Mouse (Mus musculus) CH12.LX (cell line): ENCODE data around the gene Tasp1. TPM values are rescaled to one million over a fixed set of nuclear protein-coding genes. Genes with fewer than 3 reads are reported as not detected.

ENCODE experiments used
- DNase-seq: peaks from one replicate; pipeline ENCODE4 v3.0.0-alpha.2; 2013; ENCODE audit errors: extremely low read depth
- H3K27ac ChIP-seq: 2 replicates; pipeline ENCODE4 v1.5.1; 2012; ENCODE audit warnings: low read depth, mild to moderate bottlenecking, control low read depth, moderate library complexity; ENCODE audit not compliant: insufficient read depth
- H3K27me3 ChIP-seq: replicated peaks from 2 replicates; pipeline ENCODE3; 2012; ENCODE audit warnings: inconsistent platforms
- H3K36me3 ChIP-seq, 2 experiments: replicated peaks in 1 of 2; 2 replicates each; pipeline versions ENCODE3 to v1.6.1; 2012; ENCODE audit warnings: inconsistent platforms in 1 of 2, low read length in 1 of 2, mild to moderate bottlenecking in 1 of 2, mixed read lengths in 1 of 2, moderate library complexity in 1 of 2; ENCODE audit not compliant: control insufficient read depth in 1 of 2, insufficient read depth in 1 of 2
- H3K4me1 ChIP-seq, 2 experiments: 2 replicates each; pipeline ENCODE4 v1.6.1; 2012; ENCODE audit warnings: inconsistent platforms in 1 of 2, moderate library complexity in 1 of 2; ENCODE audit not compliant: insufficient read depth in 2 of 2, control insufficient read depth in 1 of 2
- H3K4me2 ChIP-seq: 2 replicates; pipeline ENCODE4 v1.6.1; 2012; ENCODE audit warnings: low read depth, mild to moderate bottlenecking, control low read depth; ENCODE audit not compliant: poor library complexity, insufficient read depth, severe bottlenecking
- H3K4me3 ChIP-seq, 3 experiments: fragments of 150-350 bp in 1 of 3; sonication (generic) in 1 of 3; replicated peaks in 1 of 3; 2 replicates each; pipeline versions ENCODE3 to v1.5.1; 2011 to 2012; ENCODE audit warnings: low read depth in 2 of 3, low read length in 2 of 3, mild to moderate bottlenecking in 2 of 3, moderate library complexity in 2 of 3, control low read depth in 1 of 3, improper control_type of control experiment in 1 of 3, inconsistent platforms in 1 of 3, mixed read lengths in 1 of 3; ENCODE audit not compliant: poor library complexity in 1 of 3
- H3K79me2 ChIP-seq: replicated peaks from 2 replicates; pipeline ENCODE4 v1.6.1; 2012; ENCODE audit warnings: mild to moderate bottlenecking, moderate library complexity; ENCODE audit not compliant: control insufficient read depth, poor library complexity, insufficient read depth, severe bottlenecking; ENCODE audit errors: extremely low read depth
- H3K9ac ChIP-seq: 2 replicates; pipeline ENCODE4 v1.6.1; 2012; ENCODE audit warnings: low read depth, mild to moderate bottlenecking, control low read depth, moderate library complexity; ENCODE audit not compliant: insufficient read depth
- H3K9me3 ChIP-seq: replicated peaks from 2 replicates; pipeline ENCODE3; 2012; ENCODE audit warnings: low read length, inconsistent platforms, mixed read lengths
- BHLHE40 ChIP-seq: IDR thresholded peaks from 2 replicates; pipeline ENCODE4 v1.6.1; 2011; ENCODE audit warnings: mild to moderate bottlenecking, low read depth, low read length, improper control_type of control experiment
- CHD1 ChIP-seq: IDR thresholded peaks from 2 replicates; pipeline ENCODE4 v1.6.1; 2012; ENCODE audit warnings: low read depth, low read length, improper control_type of control experiment, inconsistent platforms
- CHD2 ChIP-seq: IDR thresholded peaks from 2 replicates; pipeline ENCODE4 v1.6.1; 2011; ENCODE audit warnings: low read length, improper control_type of control experiment
- E2F4 ChIP-seq: IDR thresholded peaks from 2 replicates; pipeline ENCODE4 v1.6.1; 2011; ENCODE audit warnings: low read depth, low read length, improper control_type of control experiment; ENCODE audit not compliant: insufficient replicate concordance
- ELF1 ChIP-seq: IDR thresholded peaks from 2 replicates; pipeline ENCODE4 v1.6.1; 2014; ENCODE audit warnings: low read depth, mild to moderate bottlenecking, inconsistent platforms, low read length, improper control_type of control experiment
- EP300 ChIP-seq: IDR thresholded peaks from 2 replicates; pipeline ENCODE4 v1.6.1; 2011; ENCODE audit warnings: low read length, improper control_type of control experiment
- HCFC1 ChIP-seq: IDR thresholded peaks from 2 replicates; pipeline ENCODE4 v1.6.1; 2012; ENCODE audit warnings: low read depth, mild to moderate bottlenecking, inconsistent platforms, low read length, improper control_type of control experiment
- IRF4 ChIP-seq: IDR thresholded peaks from 2 replicates; pipeline ENCODE4 v1.6.1; 2014; ENCODE audit warnings: low read depth, mild to moderate bottlenecking, inconsistent platforms, low read length, improper control_type of control experiment
- JUND ChIP-seq: conservative IDR thresholded peaks from 2 replicates; pipeline ENCODE4 v1.6.1; 2011; ENCODE audit warnings: low read depth, low read length, improper control_type of control experiment
- KAT2A ChIP-seq: IDR thresholded peaks from 2 replicates; pipeline ENCODE4 v1.6.1; 2012; ENCODE audit warnings: low read length, improper control_type of control experiment, inconsistent platforms; ENCODE audit not compliant: insufficient replicate concordance
- MAFK ChIP-seq: IDR thresholded peaks from 2 replicates; pipeline ENCODE4 v1.6.1; 2011; ENCODE audit warnings: low read length, improper control_type of control experiment; ENCODE audit not compliant: insufficient replicate concordance
- MXI1 ChIP-seq: IDR thresholded peaks from 2 replicates; pipeline ENCODE4 v1.6.1; 2011; ENCODE audit warnings: mild to moderate bottlenecking, low read depth, low read length, improper control_type of control experiment
- NELFE ChIP-seq: IDR thresholded peaks from 2 replicates; pipeline ENCODE4 v1.6.1; 2011; ENCODE audit warnings: low read depth, low read length, improper control_type of control experiment
- NRF1 ChIP-seq: IDR thresholded peaks from 2 replicates; pipeline ENCODE4 v1.6.1; 2014; ENCODE audit warnings: low read depth, mild to moderate bottlenecking, inconsistent platforms, low read length, improper control_type of control experiment, moderate library complexity
- PAX5 ChIP-seq: IDR thresholded peaks from 2 replicates; pipeline ENCODE4 v1.6.1; 2012; ENCODE audit warnings: low read length, inconsistent platforms, mixed read lengths
- POLR2A ChIP-seq: IDR thresholded peaks from 2 replicates; pipeline ENCODE4 v1.6.1; 2011; ENCODE audit warnings: low read depth, mild to moderate bottlenecking, improper control_type of control experiment, low read length
- POLR2AphosphoS2 ChIP-seq: IDR thresholded peaks from 2 replicates; pipeline ENCODE4 v1.6.1; 2011; ENCODE audit warnings: low read depth, low read length, improper control_type of control experiment
- RCOR1 ChIP-seq: conservative IDR thresholded peaks from 2 replicates; pipeline ENCODE4 v1.6.1; 2012; ENCODE audit warnings: low read depth, mild to moderate bottlenecking, inconsistent platforms, low read length, improper control_type of control experiment
- SMC3 ChIP-seq: IDR thresholded peaks from 2 replicates; pipeline ENCODE4 v1.6.1; 2011; ENCODE audit warnings: low read depth, low read length, improper control_type of control experiment
- TCF12 ChIP-seq: IDR thresholded peaks from 2 replicates; pipeline ENCODE4 v1.6.1; 2014; ENCODE audit warnings: low read depth, mild to moderate bottlenecking, inconsistent platforms, low read length, improper control_type of control experiment
- UBTF ChIP-seq: IDR thresholded peaks from 2 replicates; pipeline ENCODE4 v1.6.1; 2012; ENCODE audit warnings: low read depth, mild to moderate bottlenecking, inconsistent platforms, low read length, improper control_type of control experiment, moderate library complexity
- USF1 ChIP-seq: IDR thresholded peaks from 2 replicates; pipeline ENCODE4 v1.6.1; 2014; ENCODE audit warnings: low read depth, mild to moderate bottlenecking, inconsistent platforms, low read length, improper control_type of control experiment
- USF2 ChIP-seq: conservative IDR thresholded peaks from 2 replicates; pipeline ENCODE4 v1.6.1; 2011; ENCODE audit warnings: low read depth, low read length, improper control_type of control experiment
- ZC3H11A ChIP-seq: IDR thresholded peaks from 2 replicates; pipeline ENCODE4 v1.6.1; 2012; ENCODE audit warnings: low read depth, mild to moderate bottlenecking, inconsistent platforms, low read length, improper control_type of control experiment
- ZMIZ1 ChIP-seq: IDR thresholded peaks from 2 replicates; pipeline ENCODE4 v1.6.1; 2012; ENCODE audit warnings: low read depth, mild to moderate bottlenecking, inconsistent platforms, low read length, improper control_type of control experiment
- ZNF384 ChIP-seq: IDR thresholded peaks from 2 replicates; pipeline ENCODE4 v1.6.1; 2012; ENCODE audit warnings: low read depth, low read length, improper control_type of control experiment, inconsistent platforms
- dilution Hi-C: fragments of 300-500 bp; cut with MboI; formaldehyde crosslinking; loops from 2 replicates; pipeline ENCODE4 v1.14.3; 2020; ENCODE audit warnings: low sequenced_read_pairs; ENCODE audit not compliant: extremely low pct_unique_long_range_greater_than_20kb, extremely low pct_ligation_motif_present
- in situ Hi-C: fragments of 300-500 bp; cut with MboI; formaldehyde crosslinking; loops from 3 replicates; pipeline ENCODE4 v1.14.3; 2019; ENCODE audit warnings: low sequenced_read_pairs, low pct_ligation_motif_present, low pct_unique_long_range_greater_than_20kb, mixed read lengths
- polyA plus RNA-seq: library from polyadenylated mRNA; unstranded; fragments of >175 nt; gene quantifications from 2 replicates; pipeline ENCODE4 v1.2.1, GENCODE M21; 2012; ENCODE audit warnings: low read depth; ENCODE audit not compliant: insufficient read length
- total RNA-seq, 2 experiments: library from RNA; depleted of rRNA; stranded (reverse); fragments of 300-350 nt in 1 of 2; fragments of >200 nt in 1 of 2; gene quantifications; 2 replicates each; pipeline ENCODE4 v1.2.3; 2012 to 2014

Tasp1 gene
- total and polyA plus RNA-seq, 3 experiments: 28.8 to 64.5 (median 28.9) TPM

DNA sequence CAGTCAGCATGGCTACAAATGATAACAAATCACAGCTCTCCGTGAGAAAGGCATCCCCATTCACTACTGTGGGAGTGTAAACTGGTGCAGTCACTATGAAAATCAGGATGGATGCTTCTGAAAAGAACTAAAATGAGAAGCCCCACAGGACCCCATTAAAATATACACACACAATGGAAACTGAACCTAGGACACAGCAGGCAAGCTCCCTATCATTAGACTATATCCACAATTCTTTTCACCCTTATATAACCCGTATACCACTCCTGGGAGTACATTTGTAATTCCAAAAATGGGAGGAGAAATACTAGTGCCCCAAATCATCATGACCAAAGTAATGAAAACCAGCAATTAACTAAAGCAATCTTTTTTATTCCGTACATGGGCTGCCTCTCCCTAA lies 190.7 kb downstream of the Tasp1 start:
- H3K4me3 ChIP-seq: no peak overlapping the region
- TF ChIP-seq ZNF384: no peak
- no peak for TF ChIP-seq HCFC1
- no peak for TF ChIP-seq MXI1
- no peak for TF ChIP-seq RCOR1
- no peak for TF ChIP-seq CHD2
- no peak for TF ChIP-seq PAX5
- TF ChIP-seq POLR2A: no peak
- TF ChIP-seq IRF4: no peak
- TF ChIP-seq POLR2AphosphoS2: no peak
- no peak for TF ChIP-seq UBTF
- TF ChIP-seq NRF1: no peak
- TF ChIP-seq USF2: no peak
- TF ChIP-seq CHD1: no peak
- no peak for TF ChIP-seq KAT2A
- no peak for TF ChIP-seq BHLHE40
- TF ChIP-seq USF1: no peak
- no peak for TF ChIP-seq ZC3H11A
- no peak for TF ChIP-seq TCF12
- TF ChIP-seq NELFE: no peak
- no peak for TF ChIP-seq MAFK
- TF ChIP-seq, all 38 proteins: peak for 0
- peaks cover under 1 to 15% of the 10 kb centered on the region in 2 experiments for H3K36me3 ChIP-seq
- no peaks in the 10 kb centered on the region for H3K27me3 ChIP-seq
- H3K9me3 ChIP-seq: no peaks in the 10 kb centered on the region
- no peak overlapping the region for H3K9ac ChIP-seq
- H3K27ac ChIP-seq: no peak overlapping the region
- no peaks in the 10 kb centered on the region for H3K4me1 ChIP-seq
- no peaks in the 10 kb centered on the region for H3K79me2 ChIP-seq
- no peak overlapping the region for H3K4me2 ChIP-seq
- dilution Hi-C loops (no loop called here), in situ Hi-C loops (no loop called here)
- DNase-seq: no peak

DNA sequence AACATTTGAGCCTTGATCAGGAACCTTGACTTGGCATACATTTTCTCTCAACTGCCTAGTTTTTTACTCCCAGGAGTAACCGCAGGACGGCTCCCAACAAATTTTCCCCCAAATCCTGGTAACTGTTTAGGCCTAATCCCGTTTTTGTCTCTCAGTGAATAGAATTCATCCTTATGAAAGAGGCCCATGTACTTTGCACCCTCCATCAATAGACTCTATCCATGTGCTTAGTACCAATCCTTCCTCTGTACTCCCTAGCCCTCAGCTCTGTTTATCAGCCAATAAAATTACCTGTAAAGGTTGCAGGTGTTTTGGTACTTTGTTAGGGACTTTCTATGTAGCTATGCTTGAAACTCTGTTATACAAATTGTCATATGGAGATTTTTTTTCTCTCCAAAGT lies 192.4 kb downstream of the Tasp1 start:
- Histone ChIP-seq H3K9ac (no peak overlapping the region), H3K4me3 (no peak overlapping the region), H3K36me3 (peaks cover 0 to 9% of the 10 kb centered on the region in 2 experiments), H3K9me3 (no peaks in the 10 kb centered on the region), H3K27ac (no peak overlapping the region), H3K4me2 (no peak overlapping the region), H3K79me2 (no peaks in the 10 kb centered on the region), H3K4me1 (no peaks in the 10 kb centered on the region), H3K27me3 (no peaks in the 10 kb centered on the region)
- TF ChIP-seq KAT2A (no peak), MXI1 (no peak), ZC3H11A (no peak), UBTF (no peak), PAX5 (no peak), IRF4 (no peak), E2F4 (no peak), HCFC1 (no peak), SMC3 (no peak), POLR2AphosphoS2 (no peak), EP300 (no peak), NELFE (no peak), ZMIZ1 (no peak), ELF1 (no peak), BHLHE40 (no peak), JUND (no peak)
- in situ Hi-C loops: no loop called here
- dilution Hi-C loops: no loop called here
- no peak for DNase-seq
